Mouse (Mus musculus): Measurements from ENCODE around the gene Snx29. TPM values are rescaled to one million over a fixed set of nuclear protein-coding genes. Genes with fewer than 3 reads are reported as not detected.

Gene Snx29
- polyA plus RNA-seq, 1 experiment from 2014 or later = 22.7 TPM

- no peaks in the 10 kb centered on the region for H3K27me3 ChIP-seq (replicated peaks)
- H3K9me3 ChIP-seq = no peaks in the 10 kb centered on the region
- WGBS = 62% methylated on average over 7 of the region's 7 CpGs
- H3K4me3 ChIP-seq = no peak overlapping the region
- H3K4me2 ChIP-seq = no peak overlapping the region
- no peak for ATAC-seq (replicated peaks)
- H3K27ac ChIP-seq = no peak overlapping the region
- no peaks in the 10 kb centered on the region for H3K36me3 ChIP-seq (replicated peaks)
- no peaks in the 10 kb centered on the region for H3K4me1 ChIP-seq
- H3K9ac ChIP-seq = no peak overlapping the region
Measured at GRCm38 (mm10) chr16:11738341-11738740, 415.6 kb downstream of the Snx29 start.

DNA sequence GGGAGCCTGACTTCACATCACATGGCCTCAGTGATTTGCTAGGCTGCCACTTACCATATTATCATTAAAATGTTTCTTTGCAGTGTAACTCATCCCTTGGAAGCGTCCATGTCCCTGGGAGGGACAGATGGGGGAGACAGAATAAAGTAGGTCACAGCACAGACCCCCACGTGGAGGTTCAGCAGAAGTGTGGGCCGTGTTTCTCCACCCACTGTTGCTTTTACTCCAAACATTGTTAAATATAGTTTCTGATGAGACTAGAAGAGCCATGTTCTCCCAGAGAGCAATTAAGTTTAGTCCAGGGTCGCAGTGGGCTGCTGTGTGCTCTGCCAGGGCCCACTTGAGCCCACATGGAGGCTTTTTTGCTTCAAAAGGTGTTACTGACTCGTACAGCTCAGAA, 419.2 kb downstream of the Snx29 start:
- Histone ChIP-seq H3K9me3 (no peaks in the 10 kb centered on the region), H3K4me2 (no peak overlapping the region), H3K4me3 (no peak overlapping the region), H3K27me3 (replicated peaks) (no peaks in the 10 kb centered on the region), H3K36me3 (replicated peaks) (no peaks in the 10 kb centered on the region), H3K9ac (no peak overlapping the region), H3K4me1 (no peaks in the 10 kb centered on the region), H3K27ac (no peak overlapping the region)
- 81% methylated on average over 5 of the region's 5 CpGs for WGBS
- no peak for ATAC-seq (replicated peaks)

DNA sequence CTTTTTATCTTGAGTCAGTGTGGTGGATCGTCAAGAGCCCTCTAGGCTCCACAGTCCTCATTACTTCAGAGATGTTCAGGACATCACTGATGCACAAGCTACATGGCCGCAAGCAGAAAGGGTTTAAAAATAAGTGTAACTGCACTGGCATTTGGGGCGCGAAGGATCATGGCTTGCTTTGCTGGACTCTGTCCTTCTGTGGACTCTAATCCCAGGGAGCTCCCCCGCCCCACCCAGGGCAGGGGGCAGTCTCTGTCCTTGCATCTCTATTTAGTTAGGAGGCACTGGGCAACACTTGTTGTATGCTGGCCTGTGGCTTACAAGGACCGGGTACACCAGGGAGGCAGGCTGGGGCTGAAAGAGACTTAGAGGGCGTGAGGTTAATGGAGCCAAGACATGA, 419.6 kb downstream of the Snx29 start:
- Histone ChIP-seq H3K4me3 (no peak overlapping the region), H3K4me2 (no peak overlapping the region), H3K27me3 (replicated peaks) (no peaks in the 10 kb centered on the region), H3K27ac (no peak overlapping the region), H3K4me1 (no peaks in the 10 kb centered on the region), H3K9me3 (no peaks in the 10 kb centered on the region), H3K36me3 (replicated peaks) (no peaks in the 10 kb centered on the region), H3K9ac (no peak overlapping the region)
- WGBS = 88% methylated on average over 7 of the region's 7 CpGs
- ATAC-seq (replicated peaks) = no peak

DNA sequence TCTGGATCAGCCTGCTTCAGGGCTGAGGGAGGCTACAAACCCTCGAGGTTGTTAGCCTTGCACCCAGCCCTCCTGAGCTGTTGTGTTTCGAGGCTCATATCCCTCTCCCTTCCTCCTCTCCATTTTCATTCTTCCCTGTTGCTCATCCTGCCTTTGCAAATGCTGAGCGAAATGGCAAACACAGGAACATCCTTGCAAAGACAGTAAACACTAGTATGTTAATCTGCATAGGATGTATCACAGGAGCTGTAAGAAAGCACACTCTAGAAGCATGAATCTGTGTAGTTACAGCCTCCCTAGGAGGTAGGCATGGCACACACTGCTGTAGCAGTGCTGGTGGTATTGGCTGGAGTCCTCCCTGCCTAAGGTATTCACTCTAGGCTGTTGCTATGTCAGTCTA, 420.3 kb downstream of the Snx29 start:
- Histone ChIP-seq H3K4me2 (no peak overlapping the region), H3K27me3 (replicated peaks) (no peaks in the 10 kb centered on the region), H3K9ac (no peak overlapping the region), H3K4me3 (no peak overlapping the region), H3K4me1 (no peaks in the 10 kb centered on the region), H3K36me3 (replicated peaks) (no peaks in the 10 kb centered on the region), H3K27ac (no peak overlapping the region), H3K9me3 (no peaks in the 10 kb centered on the region)
- no peak for ATAC-seq (replicated peaks)
- WGBS = 64% methylated on average over 3 of the region's 3 CpGs

- 81% methylated on average over 4 of the region's 4 CpGs for WGBS
- Histone ChIP-seq H3K4me1 (no peaks in the 10 kb centered on the region), H3K4me2 (no peak overlapping the region), H3K4me3 (no peak overlapping the region), H3K9ac (no peak overlapping the region), H3K27ac (no peak overlapping the region), H3K9me3 (no peaks in the 10 kb centered on the region), H3K36me3 (replicated peaks) (no peaks in the 10 kb centered on the region), H3K27me3 (replicated peaks) (no peaks in the 10 kb centered on the region)
- no peak for ATAC-seq (replicated peaks)
Measured at GRCm38 (mm10) chr16:11743724-11744123, 421.0 kb downstream of the Snx29 start.

DNA sequence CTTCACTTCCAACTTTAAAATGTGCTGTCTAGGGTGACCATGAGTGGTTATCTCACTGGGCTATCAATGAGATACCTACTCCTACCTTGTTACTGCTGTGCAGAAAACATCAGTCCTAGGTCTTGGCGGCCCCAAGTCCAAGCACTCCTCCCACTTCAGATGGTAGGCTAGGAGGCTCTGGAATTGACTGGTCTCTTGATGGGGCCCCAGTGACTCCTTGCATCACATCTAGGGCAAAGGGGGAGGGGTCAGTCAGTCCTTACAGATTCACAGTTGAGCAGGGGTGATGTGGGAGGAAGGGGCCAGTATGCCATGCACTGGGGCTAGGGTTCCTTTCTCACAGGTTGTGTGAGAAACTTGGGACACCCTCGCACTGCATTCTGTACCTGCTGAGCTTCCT, 423.3 kb downstream of the Snx29 start:
- no peaks in the 10 kb centered on the region for H3K27me3 ChIP-seq (replicated peaks)
- 83% methylated on average over 2 of the region's 2 CpGs for WGBS
- no peak for ATAC-seq (replicated peaks)
- no peaks in the 10 kb centered on the region for H3K4me1 ChIP-seq
- no peak overlapping the region for H3K9ac ChIP-seq
- H3K27ac ChIP-seq = no peak overlapping the region
- H3K36me3 ChIP-seq (replicated peaks) = no peaks in the 10 kb centered on the region
- no peaks in the 10 kb centered on the region for H3K9me3 ChIP-seq
- no peak overlapping the region for H3K4me3 ChIP-seq
- no peak overlapping the region for H3K4me2 ChIP-seq

GRCm38 (mm10) chr16:11747867-11748266, 425.2 kb downstream of the Snx29 start:
- no peak for ATAC-seq (replicated peaks)
- Histone ChIP-seq H3K9me3 (no peaks in the 10 kb centered on the region), H3K4me2 (no peak overlapping the region), H3K27ac (no peak overlapping the region), H3K36me3 (replicated peaks) (no peaks in the 10 kb centered on the region), H3K4me3 (no peak overlapping the region), H3K27me3 (replicated peaks) (no peaks in the 10 kb centered on the region), H3K4me1 (no peaks in the 10 kb centered on the region), H3K9ac (no peak overlapping the region)
- WGBS = 95% methylated on average over 5 of the region's 5 CpGs

- Histone ChIP-seq H3K4me3 (no peak overlapping the region), H3K9me3 (no peaks in the 10 kb centered on the region), H3K9ac (no peak overlapping the region), H3K36me3 (replicated peaks) (no peaks in the 10 kb centered on the region), H3K27me3 (replicated peaks) (no peaks in the 10 kb centered on the region), H3K4me2 (no peak overlapping the region), H3K27ac (no peak overlapping the region), H3K4me1 (no peaks in the 10 kb centered on the region)
- WGBS = 90% methylated on average over 3 of the region's 3 CpGs
- no peak for ATAC-seq (replicated peaks)
Measured at GRCm38 (mm10) chr16:11749111-11749510, 426.4 kb downstream of the Snx29 start.

- Histone ChIP-seq H3K27me3 (replicated peaks) (no peaks in the 10 kb centered on the region), H3K4me2 (no peak overlapping the region), H3K4me3 (no peak overlapping the region), H3K36me3 (replicated peaks) (no peaks in the 10 kb centered on the region), H3K27ac (no peak overlapping the region), H3K9ac (no peak overlapping the region), H3K9me3 (no peaks in the 10 kb centered on the region), H3K4me1 (no peaks in the 10 kb centered on the region)
- no peak for ATAC-seq (replicated peaks)
Measured at GRCm38 (mm10) chr16:11750605-11751004, 427.9 kb downstream of the Snx29 start.

DNA sequence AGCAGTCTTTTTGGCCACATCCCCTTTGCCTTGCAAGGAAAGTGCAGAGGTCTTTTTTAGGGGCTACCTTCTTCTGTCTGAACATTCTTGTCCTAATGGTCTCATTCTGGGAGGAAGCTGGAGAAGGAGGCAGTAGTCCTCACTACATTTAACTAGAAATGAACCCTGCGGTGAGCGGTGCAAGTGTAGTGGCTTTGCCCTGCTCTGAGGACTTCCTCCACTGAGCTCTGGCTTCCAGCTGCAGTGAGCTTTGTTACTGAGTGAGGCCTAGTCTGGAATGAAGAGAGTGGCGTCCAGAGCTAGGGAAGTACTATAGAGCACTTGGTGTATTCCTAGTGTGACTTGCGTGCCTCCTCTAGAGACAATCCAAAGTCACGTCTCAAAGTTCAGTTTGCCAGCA, 429.8 kb downstream of the Snx29 start:
- Histone ChIP-seq H3K4me2 (no peak overlapping the region), H3K9ac (no peak overlapping the region), H3K4me3 (no peak overlapping the region), H3K27ac (no peak overlapping the region), H3K9me3 (no peaks in the 10 kb centered on the region), H3K4me1 (no peaks in the 10 kb centered on the region), H3K27me3 (replicated peaks) (no peaks in the 10 kb centered on the region), H3K36me3 (replicated peaks) (no peaks in the 10 kb centered on the region)
- WGBS = 86% methylated on average over 5 of the region's 5 CpGs
- no peak for ATAC-seq (replicated peaks)

DNA sequence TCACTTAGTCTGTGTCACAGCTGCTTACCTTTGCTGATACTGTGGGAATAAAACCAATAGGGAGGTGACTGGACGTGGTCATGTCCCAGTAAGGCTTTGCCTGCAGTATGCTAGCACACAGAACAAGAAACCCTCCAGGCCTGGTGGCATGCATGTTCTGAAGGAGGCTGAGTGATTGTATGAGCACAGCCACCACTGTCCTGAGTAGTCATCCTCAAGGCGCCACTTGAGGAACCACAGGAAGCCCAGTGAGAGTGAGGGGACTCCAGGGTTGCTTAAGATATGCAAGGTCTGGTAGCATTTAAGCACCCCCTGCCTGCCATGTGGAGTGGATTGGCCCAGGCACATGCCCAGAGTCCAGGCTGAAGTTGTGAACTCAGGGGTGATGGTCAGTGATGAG, 430.8 kb downstream of the Snx29 start:
- Histone ChIP-seq H3K27ac (no peak overlapping the region), H3K36me3 (replicated peaks) (no peaks in the 10 kb centered on the region), H3K9ac (no peak overlapping the region), H3K4me1 (no peaks in the 10 kb centered on the region), H3K27me3 (replicated peaks) (no peaks in the 10 kb centered on the region), H3K4me2 (no peak overlapping the region), H3K9me3 (no peaks in the 10 kb centered on the region), H3K4me3 (no peak overlapping the region)
- ATAC-seq (replicated peaks) = no peak
- WGBS = 76% methylated on average over 2 of the region's 2 CpGs

GRCm38 (mm10) chr16:11754136-11754535, 431.4 kb downstream of the Snx29 start:
- Histone ChIP-seq H3K36me3 (replicated peaks) (no peaks in the 10 kb centered on the region), H3K4me1 (no peaks in the 10 kb centered on the region), H3K9me3 (no peaks in the 10 kb centered on the region), H3K27ac (no peak overlapping the region), H3K4me3 (no peak overlapping the region), H3K9ac (no peak overlapping the region), H3K27me3 (replicated peaks) (no peaks in the 10 kb centered on the region), H3K4me2 (no peak overlapping the region)
- no peak for ATAC-seq (replicated peaks)
- WGBS = 96% methylated on average over 2 of the region's 2 CpGs

GRCm38 (mm10) chr16:11755281-11756066, 432.8 kb downstream of the Snx29 start:
- no peak for ATAC-seq (replicated peaks)
- H3K4me1 ChIP-seq = no peaks in the 10 kb centered on the region
- H3K4me3 ChIP-seq = no peak overlapping the region
- no peak overlapping the region for H3K9ac ChIP-seq
- no peaks in the 10 kb centered on the region for H3K9me3 ChIP-seq
- WGBS = 81% methylated on average over 9 of the region's 9 CpGs
- no peak overlapping the region for H3K27ac ChIP-seq
- H3K36me3 ChIP-seq (replicated peaks) = no peaks in the 10 kb centered on the region
- no peak overlapping the region for H3K4me2 ChIP-seq
- no peaks in the 10 kb centered on the region for H3K27me3 ChIP-seq (replicated peaks)

All from midbrain, embryonic 15.5 days (tissue).